Mouse (Mus musculus): ENCODE results near the gene Scnn1g.
A peak's percentile ranks its signal among the peaks of the same experiment; 100 is the strongest.

Scnn1g gene

GRCm38 (mm10) chr7:121768983-121769382 lies 34.7 kb downstream of the Scnn1g start:
- no peak for DNase-seq (ENCODE audit: extremely low read depth, low read depth, low spot score)

- no peak for DNase-seq (ENCODE audit: extremely low read depth, low read depth, low spot score)
These were observed 44.3 kb downstream of the Scnn1g start for GRCm38 (mm10) chr7:121778553-121778952.

- no peak for DNase-seq (ENCODE audit: extremely low read depth, low read depth, low spot score)
These were observed 44.7 kb downstream of the Scnn1g start for GRCm38 (mm10) chr7:121778980-121779379.

GRCm38 (mm10) chr7:121779409-121779808 lies 45.1 kb downstream of the Scnn1g start:
- no peak for DNase-seq (ENCODE audit: extremely low read depth, low read depth, low spot score)

GRCm38 (mm10) chr7:121782188-121782909 lies 48.1 kb downstream of the Scnn1g start:
- no peak for DNase-seq (ENCODE audit: extremely low read depth, low read depth, low spot score)

GRCm38 (mm10) chr7:121785651-121786228 lies 51.5 kb downstream of the Scnn1g start:
- peak; percentile 78 for DNase-seq (ENCODE audit: extremely low read depth, low read depth, low spot score)

- no peak for DNase-seq (ENCODE audit: extremely low read depth, low read depth, low spot score)
These were observed 63.5 kb downstream of the Scnn1g start for GRCm38 (mm10) chr7:121797781-121798180.

- DNase-seq (ENCODE audit: extremely low read depth, low read depth, low spot score) = no peak
These were observed 68.2 kb downstream of the Scnn1g start for GRCm38 (mm10) chr7:121802471-121802870.

GRCm38 (mm10) chr7:121803011-121803410 lies 68.7 kb downstream of the Scnn1g start:
- no peak for DNase-seq (ENCODE audit: extremely low read depth, low read depth, low spot score)

GRCm38 (mm10) chr7:121805811-121806496 lies 71.7 kb downstream of the Scnn1g start:
- no peak for DNase-seq (ENCODE audit: extremely low read depth, low read depth, low spot score)

GRCm38 (mm10) chr7:121807726-121808580 lies 73.7 kb downstream of the Scnn1g start:
- DNase-seq (ENCODE audit: extremely low read depth, low read depth, low spot score) = no peak

All from fat pad, adult 2 months (tissue).